ENCODE assay signal across 14 mouse cellular contexts in the genomic region with DNA sequence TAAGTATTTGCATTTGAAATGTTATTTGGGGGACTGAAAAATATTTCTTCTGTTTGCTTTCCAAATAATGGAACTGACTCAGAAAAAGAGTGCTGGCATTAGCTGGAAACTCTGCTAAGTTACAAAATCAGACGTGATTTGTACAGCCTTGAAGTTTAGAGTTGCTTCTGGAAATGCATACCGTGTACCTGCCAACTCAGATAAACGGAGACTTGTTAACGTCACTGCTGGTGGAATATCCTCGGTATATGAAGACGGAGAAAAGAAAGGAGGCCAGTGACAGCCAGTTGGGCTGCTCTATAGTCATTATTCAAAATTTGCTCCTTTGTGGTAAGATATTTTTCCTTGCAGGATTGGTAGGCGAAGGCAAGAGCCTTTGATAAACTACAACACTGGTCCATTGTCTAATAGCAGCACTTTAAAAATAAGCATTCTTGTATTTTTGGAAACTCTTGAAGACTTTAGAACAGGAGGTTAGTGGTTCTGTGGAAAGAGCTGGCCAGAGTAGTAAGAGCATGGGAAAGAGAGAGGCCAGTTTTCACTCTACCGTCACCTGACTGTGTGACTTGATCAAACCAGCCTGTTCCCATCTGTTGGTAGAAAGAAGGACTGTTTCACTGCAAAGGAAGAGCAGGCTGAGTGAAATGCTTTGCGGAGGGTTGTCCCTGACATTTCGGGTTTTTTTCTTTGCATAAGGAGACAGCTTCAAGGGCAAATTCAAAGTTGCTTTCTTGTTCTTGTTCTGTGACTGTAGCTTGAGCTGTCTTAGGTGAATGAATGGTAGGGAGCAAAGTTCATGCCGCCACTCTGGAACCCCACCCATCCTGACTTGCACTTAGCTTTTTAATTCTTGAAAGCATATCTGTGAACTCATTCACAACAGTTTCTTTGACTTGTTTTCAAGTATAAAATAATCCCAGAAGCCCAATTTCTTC. TPM values are rescaled to one million over a fixed set of nuclear protein-coding genes. Genes with fewer than 3 reads are reported as not detected.
A peak's percentile ranks its signal among the peaks of the same experiment; 100 is the strongest.
DNase-seq lines count a peak whose midpoint lies in the region; ATAC-seq and TF ChIP-seq lines count a peak whose summit lies in the region.
"Had no signal": no experiment of that assay in that cellular context is flagged by ENCODE, and none has a peak within 500 bp of the region (broad histone marks: within the 10 kb centered on the region; RNA-seq: fewer than 3 reads in every experiment).

No protein-coding gene starts in this region.

- no peak overlapping the region for H3K4me3 ChIP-seq in lung, embryonic 15.5 days
- H3K4me3 ChIP-seq in lung, adult 2 months (replicated peaks; ENCODE audit: extremely low read depth, low read depth, low read length): no peak overlapping the region
- no peak overlapping the region for H3K4me3 ChIP-seq in liver, embryonic 15.5 days (replicated peaks)
- H3K4me3 ChIP-seq in heart, embryonic 12.5 days: no peak overlapping the region
- H3K4me3 ChIP-seq: limb, embryonic 10.5 days had no signal

- 53% methylated on average over 11 of the region's 11 CpGs for WGBS in lung, embryonic 15.5 days
- whole genome bisulfite sequencing in lung, adult 2 months: 59% methylated on average over 11 of the region's 11 CpGs
- WGBS in liver, embryonic 15.5 days (ENCODE audit: insufficient replicate concordance): 58% methylated on average over 11 of the region's 11 CpGs
- WGBS in heart, embryonic 12.5 days: 69% methylated on average over 11 of the region's 11 CpGs

- no peak for ATAC-seq in lung, embryonic 15.5 days (ENCODE audit: borderline replicate concordance, extremely low read depth, low FRiP score, low TSS enrichment)
- ATAC-seq in liver, embryonic 15.5 days (ENCODE audit: insufficient read depth): no peak
- ATAC-seq in heart, embryonic 12.5 days (ENCODE audit: insufficient number of reproducible peaks, low FRiP score): no peak
- ATAC-seq: forebrain, embryonic 14.5 days; inflammation-experienced regulatory T-cells, adult 6 months had no signal

- H3K9ac ChIP-seq in lung, embryonic 15.5 days: no peak overlapping the region
- no peak overlapping the region for H3K9ac ChIP-seq in liver, embryonic 15.5 days
- H3K9ac ChIP-seq in heart, embryonic 12.5 days: no peak overlapping the region

- TF ChIP-seq CTCF in lung, adult 2 months (IDR thresholded peaks at IDR 0.05; ENCODE audit: insufficient read depth, low read length): no peak

- H3K4me1 ChIP-seq in lung, embryonic 15.5 days: 0 out of 2 replicates have a peak, but pooled peaks cover 4% of the 10 kb centered on the region
- peaks cover 13% of the 10 kb centered on the region for H3K4me1 ChIP-seq in lung, adult 2 months (ENCODE audit: control insufficient read depth, insufficient read depth, low read length)
- no peaks in the 10 kb centered on the region for H3K4me1 ChIP-seq in liver, embryonic 15.5 days (replicated peaks)
- H3K4me1 ChIP-seq in heart, embryonic 12.5 days (replicated peaks): peaks cover 7% of the 10 kb centered on the region; the same call in 1 of the 2 replicates
- H3K4me1 ChIP-seq: limb, embryonic 10.5 days had no signal

- H3K27ac ChIP-seq in lung, embryonic 15.5 days: peak overlapping the region; percentile 16; the same call in 1 of the 2 replicates
- peak overlapping the region; percentile 56 for H3K27ac ChIP-seq in liver, embryonic 15.5 days (replicated peaks)
- H3K27ac ChIP-seq in heart, embryonic 12.5 days (ENCODE audit: poor library complexity, severe bottlenecking): no peak overlapping the region
- H3K27ac ChIP-seq: limb, embryonic 10.5 days had no signal

- H3K27me3 ChIP-seq in lung, embryonic 15.5 days: no peaks in the 10 kb centered on the region
- H3K27me3 ChIP-seq in liver, embryonic 15.5 days: no peaks in the 10 kb centered on the region
- H3K27me3 ChIP-seq in heart, embryonic 12.5 days (replicated peaks): no peaks in the 10 kb centered on the region

- no peaks in the 10 kb centered on the region for H3K36me3 ChIP-seq in lung, embryonic 15.5 days
- H3K36me3 ChIP-seq in liver, embryonic 15.5 days (replicated peaks): no peaks in the 10 kb centered on the region
- no peaks in the 10 kb centered on the region for H3K36me3 ChIP-seq in heart, embryonic 12.5 days
- H3K36me3 ChIP-seq: limb, embryonic 10.5 days had no signal

- DNase-seq in adrenal gland, adult (ENCODE audit: inconsistent age in 2 of 2, low spot score in 1 of 2): peak; percentile 65 to 82
- DNase-seq in adrenal gland, postnatal 4 days (ENCODE audit: low spot score in 2 of 2): no peak
- DNase-seq in lung, adult 2 months: no peak
- DNase-seq in yolk sac, embryonic 10.5 days (ENCODE audit: low spot score): peak; percentile 39
- DNase-seq in embryo, embryonic 10 days (ENCODE audit: low spot score): no peak
- DNase-seq: cerebellum, postnatal 10 days; heart, postnatal 4 days; thymus, postnatal 4 days had no signal

- no peak overlapping the region for H3K4me2 ChIP-seq in lung, embryonic 15.5 days
- H3K4me2 ChIP-seq in liver, embryonic 15.5 days: peak overlapping the region; percentile 5; the same call in 1 of the 2 replicates
- H3K4me2 ChIP-seq in heart, embryonic 12.5 days: no peak overlapping the region

- no peaks in the 10 kb centered on the region for H3K9me3 ChIP-seq in lung, embryonic 15.5 days
- no peaks in the 10 kb centered on the region for H3K9me3 ChIP-seq in liver, embryonic 15.5 days (replicated peaks)
- H3K9me3 ChIP-seq in heart, embryonic 12.5 days (replicated peaks): no peaks in the 10 kb centered on the region
- H3K9me3 ChIP-seq: limb, embryonic 10.5 days had no signal

- TF ChIP-seq POLR2A in lung, adult 2 months (IDR thresholded peaks at IDR 0.05; ENCODE audit: borderline replicate concordance, extremely low read depth, low read depth, low read length): no peak

RNA-seq across cellular contexts. Expression of a gene that starts 29.7 kb away (rescaled TPM):
- 10 to 100 TPM; 73.6 to 75.3 TPM for total RNA-seq in adrenal gland, postnatal 4 days (2021)
- 37.0 and 42.4 TPM in 2 replicates for polyA plus RNA-seq in lung, embryonic 15.5 days (2015; fragmentation: Nextera tagmentation; extraction: Ambion mirVana)
- 14.1 and 16.4 TPM in 2 replicates for polyA plus RNA-seq in lung, adult 2 months (2012; rRNA removed)
- polyA plus RNA-seq in liver, embryonic 15.5 days (2015; fragmentation: Nextera tagmentation; extraction: Ambion mirVana): 27.2 and 28.1 TPM in 2 replicates
- polyA plus RNA-seq in heart, embryonic 12.5 days (2016; fragmentation: Nextera tagmentation; extraction: Ambion mirVana): 72.9 and 76.5 TPM in 2 replicates

Comparison
In these comparisons a context has a peak if more than half of its experiments do, and no peak if none do; other contexts are left out.
1. DNase-seq: peak in adrenal gland, adult (2 of 2) and yolk sac, embryonic 10.5 days (single experiment); none in adrenal gland, postnatal 4 days (0 of 2), lung, adult 2 months (single experiment) and embryo, embryonic 10 days (single experiment).